Mouse (Mus musculus): ENCODE measurements around the gene Vmn1r93.
"Not testable (repeated sequence)": the region's sequence is repeated elsewhere in the genome, so short reads cannot be mapped to it uniquely, and the experiment has no call there.

The Vmn1r93 gene

GRCm38 (mm10) chr7:20138988-20139387 lies at the start of gene Vmn1r93:
Gene Vmn1r93 (minus strand): TSS chr7:20139088.
- not testable (repeated sequence) for DNase-seq (ENCODE audit: low read depth, low spot score)

GRCm38 (mm10) chr7:20168277-20168676 lies 29.4 kb upstream of the Vmn1r93 start, which contains the start of gene Vmn1r94:
Gene Vmn1r94 (minus strand): TSS chr7:20168377.
- not testable (repeated sequence) for DNase-seq (ENCODE audit: low read depth, low spot score)

- not testable (repeated sequence) for DNase-seq (ENCODE audit: low read depth, low spot score)
Measured at GRCm38 (mm10) chr7:20122479-20122878, 16.4 kb downstream of the Vmn1r93 start, which contains the start of gene Gm16442. Gene Gm16442 (minus strand): TSS chr7:20122579.

- not testable (repeated sequence) for DNase-seq (ENCODE audit: low read depth, low spot score)
Measured at GRCm38 (mm10) chr7:20099380-20099779, 39.5 kb downstream of the Vmn1r93 start, which contains the start of gene Vmn1r91. Gene Vmn1r91 (plus strand): TSS chr7:20099680.
